Mouse (Mus musculus): ENCODE results near the gene Tet3.

Tet3 gene

GRCm38 (mm10) chr6:83459034-83459644 lies at the start of gene Tet3:
Gene Tet3 (minus strand): TSS chr6:83459084.
- DNase-seq (ENCODE audit: extremely low spot score, low spot score): no peak

GRCm38 (mm10) chr6:83507168-83507546 lies 48.3 kb upstream of the Tet3 start:
- DNase-seq (ENCODE audit: extremely low spot score, low spot score): no peak

GRCm38 (mm10) chr6:83506258-83507167 lies 47.6 kb upstream of the Tet3 start, which contains the start of gene Dguok:
Gene Dguok (minus strand): TSS chr6:83506969.
- DNase-seq (ENCODE audit: extremely low spot score, low spot score): peak; percentile 98

- DNase-seq (ENCODE audit: extremely low spot score, low spot score): no peak
These were observed 46.7 kb upstream of the Tet3 start for GRCm38 (mm10) chr6:83505554-83505953.

GRCm38 (mm10) chr6:83503361-83503760 lies 44.5 kb upstream of the Tet3 start:
- DNase-seq (ENCODE audit: extremely low spot score, low spot score): no peak

- no peak for DNase-seq (ENCODE audit: extremely low spot score, low spot score)
These were observed 43.8 kb upstream of the Tet3 start for GRCm38 (mm10) chr6:83502656-83503055.

GRCm38 (mm10) chr6:83501524-83502310 lies 42.8 kb upstream of the Tet3 start:
- no peak for DNase-seq (ENCODE audit: extremely low spot score, low spot score)

- DNase-seq (ENCODE audit: extremely low spot score, low spot score): no peak
These were observed 41.6 kb upstream of the Tet3 start for GRCm38 (mm10) chr6:83500462-83500861.

- no peak for DNase-seq (ENCODE audit: extremely low spot score, low spot score)
These were observed 40.2 kb upstream of the Tet3 start for GRCm38 (mm10) chr6:83499078-83499477.

GRCm38 (mm10) chr6:83496753-83497710 lies 38.1 kb upstream of the Tet3 start:
- no peak for DNase-seq (ENCODE audit: extremely low spot score, low spot score)

- DNase-seq (ENCODE audit: extremely low spot score, low spot score): no peak
These were observed 37.3 kb upstream of the Tet3 start for GRCm38 (mm10) chr6:83496009-83496752.

GRCm38 (mm10) chr6:83490622-83491021 lies 31.7 kb upstream of the Tet3 start:
- DNase-seq (ENCODE audit: extremely low spot score, low spot score): no peak

GRCm38 (mm10) chr6:83488200-83488599 lies 29.3 kb upstream of the Tet3 start:
- no peak for DNase-seq (ENCODE audit: extremely low spot score, low spot score)

GRCm38 (mm10) chr6:83487298-83487697 lies 28.4 kb upstream of the Tet3 start:
- DNase-seq (ENCODE audit: extremely low spot score, low spot score): no peak

- no peak for DNase-seq (ENCODE audit: extremely low spot score, low spot score)
These were observed 27.0 kb upstream of the Tet3 start for GRCm38 (mm10) chr6:83485854-83486253.

GRCm38 (mm10) chr6:83483776-83484175 lies 24.9 kb upstream of the Tet3 start:
- no peak for DNase-seq (ENCODE audit: extremely low spot score, low spot score)

- no peak for DNase-seq (ENCODE audit: extremely low spot score, low spot score)
These were observed 23.7 kb upstream of the Tet3 start for GRCm38 (mm10) chr6:83482418-83483085.

- no peak for DNase-seq (ENCODE audit: extremely low spot score, low spot score)
These were observed 21.3 kb upstream of the Tet3 start for GRCm38 (mm10) chr6:83480019-83480655.

GRCm38 (mm10) chr6:83479193-83479592 lies 20.3 kb upstream of the Tet3 start:
- DNase-seq (ENCODE audit: extremely low spot score, low spot score): no peak

All from neural tube, embryonic 10.5 days (tissue).